Mouse (Mus musculus) C2C12 (cell line): Measurements from ENCODE around the gene Lrmda.

Experiments
- CEBPB ChIP-seq: IDR thresholded peaks from one replicate; pipeline ENCODE4 v1.6.1; 2011; ENCODE audit warnings: low read depth, mild to moderate bottlenecking, control low read depth, moderate library complexity
- CTCF ChIP-seq: IDR thresholded peaks from one replicate; pipeline ENCODE4 v1.5.1; 2011; ENCODE audit not compliant: control insufficient read depth, insufficient read depth, insufficient read length
- MAX ChIP-seq: IDR thresholded peaks from one replicate; pipeline ENCODE4 v1.6.1; 2011; ENCODE audit warnings: mild to moderate bottlenecking, control low read depth
- MYOD1 ChIP-seq: IDR thresholded peaks from one replicate; pipeline ENCODE4 v1.6.1; 2011; ENCODE audit warnings: low read depth; ENCODE audit not compliant: control insufficient read depth, insufficient read length
- MYOG ChIP-seq: IDR thresholded peaks from one replicate; pipeline ENCODE4 v1.6.1; 2011; ENCODE audit not compliant: control insufficient read depth, insufficient read length; ENCODE audit errors: extremely low read depth
- USF1 ChIP-seq: IDR thresholded peaks from one replicate; pipeline ENCODE4 v1.6.1; 2011; ENCODE audit warnings: low read depth, mild to moderate bottlenecking, control low read depth, moderate library complexity

DNA sequence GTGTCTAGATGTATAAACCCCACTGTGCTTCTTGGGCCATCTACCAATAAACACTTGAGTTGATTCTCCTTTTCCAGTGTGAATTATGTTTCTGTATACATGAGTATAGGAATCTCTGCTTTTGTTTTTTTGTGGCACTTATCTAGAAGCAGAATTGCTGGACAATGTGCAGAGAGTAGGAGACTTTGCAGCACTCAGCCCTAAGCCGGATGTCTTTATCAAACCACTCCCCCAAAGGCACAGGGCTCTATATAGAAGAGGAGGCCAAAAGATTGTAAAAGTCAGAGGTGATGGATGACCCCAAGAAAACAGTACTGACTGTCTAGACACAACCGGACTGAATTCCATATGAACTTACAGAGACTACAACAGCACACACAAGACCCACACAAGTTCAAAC is 182.2 kb downstream of the Lrmda start:
- TF ChIP-seq CTCF: no peak
- TF ChIP-seq USF1: no peak
- no peak for TF ChIP-seq MAX
- no peak for TF ChIP-seq MYOG
- no peak for TF ChIP-seq MYOD1
- TF ChIP-seq CEBPB: no peak
